Mouse (Mus musculus): ENCODE data around the gene Olfr1248.
"Not testable (repeated sequence)": the region's sequence is repeated elsewhere in the genome, so short reads cannot be mapped to it uniquely, and the experiment has no call there.

Gene Olfr1248

DNA sequence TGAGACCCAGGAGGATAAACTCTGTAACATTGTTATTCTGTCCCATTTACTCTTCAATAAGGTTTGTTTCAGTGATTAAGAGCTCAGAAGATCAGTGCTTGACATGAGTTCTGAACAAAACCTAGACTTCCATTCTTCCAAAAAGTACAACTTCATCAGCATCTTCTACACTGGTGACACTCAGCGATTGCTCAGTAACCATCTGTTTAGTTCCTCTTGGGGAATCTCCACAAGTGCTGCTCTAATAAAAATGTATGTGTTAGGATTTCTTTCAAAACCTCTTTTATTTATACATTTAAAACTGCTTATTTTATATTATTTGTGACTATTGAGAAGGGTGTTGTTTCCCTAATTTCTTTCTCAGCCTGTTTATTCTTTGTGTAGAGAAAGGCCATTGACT lies at the start of gene Olfr1248:
Olfr1248 (minus strand) TSS at position 101 of the 400 bp plus-strand sequence.
- DNase-seq (ENCODE audit: low spot score), result not testable (repeated sequence)

DNA sequence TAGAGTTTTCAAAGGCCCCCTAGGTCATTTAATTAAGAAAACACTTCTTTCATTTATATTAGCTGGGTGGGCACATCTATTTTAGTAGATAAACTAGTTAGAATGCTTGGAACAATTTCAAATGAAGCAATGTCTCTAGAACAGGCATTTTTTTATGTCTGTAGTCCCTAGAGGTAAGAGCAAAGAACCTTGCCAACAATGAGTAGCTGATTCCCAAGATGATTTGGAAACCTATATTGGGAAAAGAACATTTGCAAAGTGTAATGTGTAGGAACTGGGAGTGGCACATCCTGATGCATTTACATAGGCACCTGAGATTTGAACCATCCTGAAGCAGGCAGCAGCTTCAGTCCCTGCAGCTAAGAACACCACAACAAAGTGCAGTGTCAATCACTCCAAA lies 43.3 kb upstream of the Olfr1248 start, which contains the start of gene Olfr1250:
Olfr1250 (minus strand) TSS at position 101 of the 400 bp plus-strand sequence.
- DNase-seq (ENCODE audit: low spot score), result no peak

DNA sequence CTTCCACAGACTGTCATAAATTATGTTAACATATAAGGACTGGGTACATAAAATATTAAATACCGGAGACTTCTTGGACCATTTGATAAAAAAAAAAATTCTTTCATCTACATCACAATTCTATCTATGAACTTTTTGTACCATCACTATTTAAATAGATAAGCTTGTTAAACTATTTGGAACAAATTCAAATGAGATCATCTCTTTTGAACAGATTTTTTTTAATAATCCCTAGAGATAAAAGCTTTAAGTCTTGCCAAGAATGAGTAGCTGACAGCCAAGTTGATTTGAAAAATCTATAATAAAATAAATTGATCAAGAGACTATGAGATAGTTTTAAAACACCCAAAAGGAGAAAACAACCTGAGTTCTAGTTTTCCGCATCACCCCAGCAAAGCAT lies 16.8 kb upstream of the Olfr1248 start, which contains the start of gene Olfr1249:
Olfr1249 (minus strand) TSS at position 101 of the 400 bp plus-strand sequence.
- no peak for DNase-seq (ENCODE audit: low spot score)

DNA sequence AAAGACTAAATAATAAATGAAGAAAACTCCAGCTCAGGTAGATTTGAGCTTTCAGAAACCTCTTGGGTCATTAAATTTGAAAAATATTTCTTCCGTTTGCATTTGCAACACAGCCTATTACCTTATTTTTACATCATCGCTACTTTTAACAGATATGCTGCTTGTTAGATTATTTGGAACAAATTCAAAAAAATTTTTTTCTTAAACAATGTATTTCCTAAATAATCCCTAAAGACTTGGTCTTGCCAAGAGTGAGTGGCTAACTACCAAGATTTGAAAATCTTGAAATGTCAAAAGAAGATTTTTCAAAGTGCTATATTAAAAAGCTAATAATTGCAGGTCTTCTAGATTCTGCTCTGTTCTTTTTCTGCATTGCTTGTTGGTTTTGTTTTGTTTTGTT lies 4.0 kb downstream of the Olfr1248 start, which contains the start of gene Olfr1247:
Olfr1247 (minus strand) TSS at position 101 of the 400 bp plus-strand sequence.
- no peak for DNase-seq (ENCODE audit: low spot score)

DNA sequence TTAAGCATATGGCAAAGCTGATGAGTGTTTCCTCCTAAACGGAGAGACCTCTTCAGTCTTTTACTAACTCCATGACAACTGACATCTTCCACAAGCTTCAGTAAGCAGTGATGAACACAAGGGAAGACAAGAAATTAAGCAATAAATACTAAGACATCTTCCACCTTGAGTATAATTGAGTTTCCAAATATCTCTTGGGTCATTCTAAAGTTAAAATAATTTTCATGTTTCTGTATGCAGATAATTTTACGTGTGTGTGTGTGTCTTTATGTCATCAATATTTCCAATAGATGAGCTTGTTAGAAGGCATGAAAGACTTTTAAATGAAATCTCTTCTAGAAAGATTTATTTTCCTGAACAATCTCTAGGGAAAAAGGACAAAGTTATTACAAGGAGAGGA lies 25.0 kb downstream of the Olfr1248 start, which contains the start of gene Olfr1246:
Olfr1246 (minus strand) TSS at position 101 of the 400 bp plus-strand sequence.
- DNase-seq (ENCODE audit: low spot score), result no peak

DNA sequence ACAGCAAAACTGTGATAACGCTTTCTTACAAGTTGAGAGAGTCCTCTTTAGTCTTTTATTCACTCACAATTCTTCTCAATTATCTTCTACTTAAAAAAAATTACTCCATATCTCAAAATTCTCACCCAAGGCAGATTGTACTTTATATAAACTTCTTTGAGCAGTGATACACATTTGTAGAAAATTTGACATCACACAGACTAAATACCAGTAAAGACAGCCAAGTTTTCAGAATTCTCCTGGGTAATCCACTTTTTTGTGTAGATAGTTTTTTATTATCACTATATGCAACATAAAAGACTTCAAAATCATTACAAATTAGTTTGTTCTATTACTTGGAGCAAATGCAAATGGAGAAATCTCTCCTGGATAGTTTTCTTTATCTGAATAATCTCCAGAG lies 39.7 kb downstream of the Olfr1248 start, which contains the start of gene Olfr1245:
Olfr1245 (minus strand) TSS at position 101 of the 400 bp plus-strand sequence.
- DNase-seq (ENCODE audit: low spot score), result no peak

Measured in testis, postnatal 14 days (tissue).